Mouse (Mus musculus) neural tube, embryonic 12.5 days (tissue): Measurements from ENCODE around the gene Sh2d5. TPM values are rescaled to one million over a fixed set of nuclear protein-coding genes. Genes with fewer than 3 reads are reported as not detected.

ENCODE experiments used
- ATAC-seq: fragments of 200-750 bp; cut with Nextera tagmentation; 2 replicates; pipeline ENCODE4 v1.8.0; 2017; ENCODE audit warnings: low read depth, mild to moderate bottlenecking, moderate TSS enrichment, moderate library complexity; ENCODE audit not compliant: low FRiP score
- H3K27ac ChIP-seq: fragments of 300-500 bp; sonication (generic); 2 replicates; pipeline ENCODE4 v1.5.1; 2016
- H3K27me3 ChIP-seq: fragments of 300-500 bp; sonication (generic); replicated peaks from 2 replicates; pipeline ENCODE4 v1.6.1; 2016; ENCODE audit warnings: mild to moderate bottlenecking
- H3K36me3 ChIP-seq: fragments of 300-500 bp; sonication (generic); 2 replicates; pipeline ENCODE4 v1.6.1; 2016; ENCODE audit warnings: mild to moderate bottlenecking
- H3K4me1 ChIP-seq: fragments of 300-500 bp; sonication (generic); 2 replicates; pipeline ENCODE4 v1.6.1; 2016
- H3K4me2 ChIP-seq: fragments of 300-500 bp; sonication (generic); replicated peaks from 2 replicates; pipeline ENCODE4 v1.6.1; 2016; ENCODE audit warnings: mild to moderate bottlenecking
- H3K4me3 ChIP-seq: fragments of 300-500 bp; sonication (generic); 2 replicates; pipeline ENCODE4 v1.5.1; 2016
- H3K9ac ChIP-seq: fragments of 300-500 bp; sonication (generic); 2 replicates; pipeline ENCODE4 v1.6.1; 2016; ENCODE audit warnings: mild to moderate bottlenecking
- H3K9me3 ChIP-seq: fragments of 300-500 bp; sonication (generic); 2 replicates; pipeline ENCODE4 v1.6.1; 2016; ENCODE audit warnings: mild to moderate bottlenecking
- WGBS: fragments of 180-500 bp; shearing (Covaris S2); methylation state at CpG from one replicate; pipeline ENCODE4 v1.1.7; 2016; 5-methylcytosine and 5-hydroxymethylcytosine counted together
- polyA plus RNA-seq: library from polyadenylated mRNA; unstranded; fragments of >200 nt; fragmentation: Nextera tagmentation; extraction: Ambion mirVana; gene quantifications from 2 replicates; pipeline ENCODE4 v1.2.1, GENCODE M21; 2016

Gene Sh2d5
- 4.1 and 4.6 TPM in 2 replicates for polyA plus RNA-seq

DNA sequence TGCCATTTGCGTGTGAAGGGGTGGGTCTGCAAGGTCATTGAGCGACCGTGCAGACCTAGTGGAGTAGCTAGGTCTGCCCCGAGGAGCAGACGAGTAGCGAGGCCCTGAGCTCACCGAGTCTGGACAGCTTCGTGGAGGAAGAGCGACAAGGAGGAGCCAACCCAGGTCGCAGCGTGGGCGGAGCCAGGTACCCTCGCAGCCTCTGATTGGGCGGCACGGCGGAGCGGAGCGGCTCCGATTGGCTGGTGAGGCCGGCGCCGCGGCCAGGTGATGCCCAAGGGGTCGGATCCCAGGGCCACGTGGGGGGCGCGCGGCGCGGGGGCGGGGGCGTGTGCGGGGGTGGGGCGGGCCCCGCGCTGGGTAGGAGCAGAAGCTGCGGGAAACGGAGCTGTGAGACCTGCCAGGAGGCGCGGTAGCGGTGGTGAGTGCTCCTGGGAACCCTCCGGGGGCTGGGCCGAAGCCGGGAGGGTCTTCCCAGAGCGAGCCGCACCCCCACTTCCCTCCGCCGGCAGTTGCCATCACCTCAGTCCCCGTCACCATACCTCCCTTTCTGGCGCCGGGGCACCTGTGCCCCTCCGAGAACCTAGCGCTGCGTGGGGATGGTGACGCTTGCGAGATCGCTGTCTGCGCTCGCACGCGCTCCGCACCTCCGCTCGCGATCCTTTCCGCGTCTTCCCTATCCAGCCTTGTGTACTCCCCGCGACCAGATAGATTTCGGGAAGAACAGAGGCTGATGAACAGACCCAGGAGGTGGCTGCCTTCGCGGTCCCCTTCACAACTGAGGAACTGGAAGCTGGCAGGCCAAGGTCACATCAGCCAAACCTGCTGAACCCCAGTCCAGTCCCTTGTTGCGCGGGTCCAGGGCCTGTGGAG, at the start of gene Sh2d5, which contains the start of gene Kif17:
Sh2d5 (plus strand) TSS at position 316 of the 873 bp plus-strand sequence.
Kif17 (plus strand) TSS at position 348 of the 873 bp plus-strand sequence.
- peaks cover 45% of the 10 kb centered on the region for H3K27me3 ChIP-seq
- under 1% methylated on average over 61 of the region's 74 CpGs for WGBS
- no peak within 1 kb of the TSS for H3K27ac ChIP-seq

DNA sequence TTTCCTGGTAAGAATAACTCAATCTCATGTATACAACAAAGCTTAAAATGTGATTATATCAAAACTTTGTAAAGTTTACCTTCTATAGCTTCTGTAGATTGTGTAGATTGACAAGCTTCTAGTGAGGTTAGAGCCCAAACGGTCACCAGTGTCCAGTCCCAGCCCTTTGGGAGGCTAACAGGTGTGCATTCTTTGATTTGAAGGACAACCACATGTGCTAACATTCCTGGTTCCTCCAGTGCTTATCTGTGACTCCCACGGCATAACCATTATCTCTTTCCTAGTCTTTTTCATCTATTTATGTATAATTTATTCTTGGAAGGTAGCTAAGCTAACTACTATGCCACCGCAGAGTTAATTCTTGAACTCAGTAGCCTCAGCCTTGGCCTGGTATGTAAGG, 49.4 kb upstream of the Sh2d5 start:
- no peaks in the 10 kb centered on the region for H3K27me3 ChIP-seq
- H3K4me2 ChIP-seq, result no peak overlapping the region
- H3K4me3 ChIP-seq, result no peak overlapping the region
- H3K4me1 ChIP-seq, result no peaks in the 10 kb centered on the region
- no peak for ATAC-seq
- H3K9ac ChIP-seq, result no peak overlapping the region
- peaks cover 87% of the 10 kb centered on the region for H3K36me3 ChIP-seq
- H3K9me3 ChIP-seq, result no peaks in the 10 kb centered on the region
- no peak overlapping the region for H3K27ac ChIP-seq
- 95% methylated on average over 3 of the region's 3 CpGs for WGBS

More for the DNA sequence above, at the start of gene Sh2d5, which contains the start of gene Kif17:
- ATAC-seq, result peak; percentile 90
- Histone ChIP-seq H3K9me3 (no peaks in the 10 kb centered on the region), H3K4me2 (peak within 1 kb of the TSS; percentile 95), H3K36me3 (peaks cover 19% of the 10 kb centered on the region), H3K9ac (peak within 1 kb of the TSS; percentile 68), H3K4me3 (peak within 1 kb of the TSS; percentile 51), H3K4me1 (peaks cover 36% of the 10 kb centered on the region)

DNA sequence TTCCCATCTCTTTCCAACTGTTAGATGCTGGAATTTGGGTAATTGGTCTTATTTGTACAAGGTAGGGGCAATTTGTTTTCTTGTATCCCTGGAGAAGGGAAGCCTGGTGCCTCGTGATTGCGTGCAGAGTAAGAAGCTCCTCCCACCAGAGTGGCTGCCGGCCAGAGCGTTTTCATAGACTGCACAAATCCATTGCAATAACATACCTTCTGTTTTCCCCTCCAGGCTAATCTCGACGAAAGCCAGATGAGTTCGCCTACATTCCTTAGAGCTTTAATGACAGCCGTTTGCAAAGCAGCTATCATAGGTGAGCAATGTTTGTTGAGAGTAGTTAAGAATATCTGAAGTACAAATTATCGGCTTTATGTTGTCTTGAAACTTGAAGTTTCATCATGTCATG, 48.5 kb upstream of the Sh2d5 start:
- Histone ChIP-seq H3K4me1 (no peaks in the 10 kb centered on the region), H3K9ac (no peak overlapping the region), H3K36me3 (peaks cover 82% of the 10 kb centered on the region), H3K4me2 (no peak overlapping the region), H3K9me3 (no peaks in the 10 kb centered on the region), H3K27me3 (no peaks in the 10 kb centered on the region), H3K4me3 (no peak overlapping the region), H3K27ac (no peak overlapping the region)
- WGBS, result 89% methylated on average over 9 of the region's 9 CpGs
- ATAC-seq, result no peak

DNA sequence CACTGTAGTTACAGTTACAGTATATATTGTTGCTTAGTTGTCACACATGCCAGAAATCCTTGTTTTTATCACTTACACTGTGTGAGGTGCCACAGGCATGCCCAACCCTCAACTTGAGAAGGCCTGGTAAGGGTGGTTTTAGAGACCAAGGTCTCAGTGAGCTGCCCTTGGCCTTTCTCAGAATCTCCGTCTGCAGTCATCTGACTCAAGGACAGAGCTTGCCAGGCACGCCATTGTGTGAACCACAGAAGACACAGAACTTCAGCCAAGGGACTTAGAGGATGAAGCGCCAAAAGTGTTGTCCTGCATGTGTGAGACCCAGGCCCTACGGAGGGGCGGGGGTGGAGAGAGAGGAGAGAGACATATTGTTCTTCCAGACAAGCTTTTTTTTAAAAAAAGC, 40.1 kb upstream of the Sh2d5 start:
- 96% methylated on average over 5 of the region's 5 CpGs for WGBS

DNA sequence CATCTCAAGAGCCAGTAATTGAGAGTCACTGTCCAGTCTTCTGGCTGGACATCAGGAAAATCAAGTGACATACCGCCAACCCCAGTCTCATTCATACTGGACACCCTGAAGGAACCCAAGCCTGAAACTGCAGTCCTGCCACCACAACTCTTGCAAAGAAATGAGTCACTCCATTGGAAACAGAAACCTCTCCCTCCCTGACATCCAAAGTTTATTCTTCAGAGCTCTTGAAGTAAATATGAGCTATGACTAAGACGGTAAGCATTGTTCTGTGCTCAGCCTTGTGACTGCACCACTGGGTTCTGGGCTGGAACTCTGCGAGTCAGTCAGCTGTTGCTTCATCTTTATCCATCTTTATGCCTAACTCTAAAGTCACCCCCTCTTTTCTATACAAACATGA, 36.3 kb upstream of the Sh2d5 start:
- Histone ChIP-seq H3K9me3 (no peaks in the 10 kb centered on the region), H3K36me3 (peaks cover 14% of the 10 kb centered on the region), H3K4me3 (no peak overlapping the region), H3K27me3 (no peaks in the 10 kb centered on the region), H3K4me2 (no peak overlapping the region), H3K4me1 (peaks cover 16% of the 10 kb centered on the region), H3K27ac (no peak overlapping the region), H3K9ac (no peak overlapping the region)
- ATAC-seq, result no peak
- WGBS, result 91% methylated on average over 3 of the region's 3 CpGs

More for the DNA sequence above, 40.1 kb upstream of the Sh2d5 start:
- no peak overlapping the region for H3K9ac ChIP-seq
- H3K4me2 ChIP-seq, result no peak overlapping the region
- ATAC-seq, result no peak
- H3K9me3 ChIP-seq, result no peaks in the 10 kb centered on the region
- H3K4me1 ChIP-seq, result no peaks in the 10 kb centered on the region
- no peak overlapping the region for H3K4me3 ChIP-seq
- H3K36me3 ChIP-seq, result peaks cover 41% of the 10 kb centered on the region
- H3K27me3 ChIP-seq, result no peaks in the 10 kb centered on the region
- no peak overlapping the region for H3K27ac ChIP-seq

DNA sequence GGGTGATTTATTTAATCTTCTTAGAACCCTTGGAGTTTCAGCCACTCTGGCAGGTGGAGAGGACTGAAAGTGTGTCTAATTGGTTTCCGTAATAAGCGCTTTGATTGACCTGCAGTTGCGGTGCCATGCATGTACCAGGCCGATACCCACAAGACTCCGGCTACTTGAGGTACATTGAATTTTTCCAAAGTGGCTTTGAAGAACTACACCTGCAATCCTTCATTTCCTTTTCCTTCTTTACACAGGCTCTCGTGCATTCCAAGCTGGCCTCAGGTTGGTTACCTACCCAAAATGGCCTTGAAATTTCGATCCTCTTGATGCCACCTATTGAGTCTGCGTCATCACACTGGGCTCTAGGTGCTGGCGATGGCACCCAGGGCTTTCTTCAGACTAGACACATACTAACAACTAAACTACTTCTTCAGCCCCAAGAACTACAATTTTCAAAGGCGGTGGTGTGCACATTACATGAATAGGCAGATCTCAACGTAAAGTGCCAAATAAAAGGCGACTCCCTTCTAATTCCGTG, 34.5 kb upstream of the Sh2d5 start:
- no peak for ATAC-seq
- H3K4me2 ChIP-seq, result peak overlapping the region; percentile 71
- peak overlapping the region; percentile 98 for H3K27ac ChIP-seq
- H3K9ac ChIP-seq, result peak overlapping the region; percentile 96
- no peaks in the 10 kb centered on the region for H3K36me3 ChIP-seq
- WGBS, result 48% methylated on average over 13 of the region's 13 CpGs
- H3K4me3 ChIP-seq, result peak overlapping the region; percentile 99
- H3K9me3 ChIP-seq, result no peaks in the 10 kb centered on the region
- no peaks in the 10 kb centered on the region for H3K27me3 ChIP-seq
- H3K4me1 ChIP-seq, result peaks cover 27% of the 10 kb centered on the region

DNA sequence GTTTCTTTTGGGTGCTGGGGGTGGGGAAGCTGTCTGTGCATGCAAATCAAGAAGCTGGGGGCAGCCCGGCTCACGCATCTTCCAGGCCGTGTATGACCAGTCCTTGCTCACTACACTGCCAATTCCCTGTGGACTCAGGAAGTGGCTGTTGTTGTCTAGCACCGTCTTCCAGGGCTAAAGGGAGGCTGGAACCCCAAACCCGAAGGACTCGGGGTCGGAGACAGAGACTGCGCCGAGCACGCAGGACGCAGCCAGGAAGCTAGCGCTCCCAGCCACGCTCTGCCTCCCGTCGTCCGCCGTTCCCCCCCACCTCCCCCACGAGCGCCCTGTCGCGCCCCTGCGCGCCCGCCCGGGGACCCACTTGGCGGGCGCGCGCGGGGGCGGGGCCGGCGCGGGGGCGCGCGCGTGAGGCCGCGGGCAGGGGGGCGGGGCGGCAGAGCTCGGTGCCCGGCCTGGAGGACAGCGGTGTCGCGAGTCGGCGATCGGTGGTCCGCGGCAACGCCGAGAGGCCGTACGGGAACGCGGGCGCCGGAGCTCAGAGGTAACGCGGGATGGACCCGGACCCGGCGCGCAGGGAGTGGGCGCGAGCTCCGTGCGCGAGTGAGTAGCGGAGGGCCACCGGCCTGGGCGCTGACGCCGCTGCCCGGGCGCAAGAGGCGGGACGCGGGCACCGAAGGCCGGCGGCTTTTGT, 33.9 kb upstream of the Sh2d5 start, which contains the start of gene Hp1bp3:
Hp1bp3 (plus strand) TSS at position 97 of the 691 bp plus-strand sequence.
- peak; percentile 85 for ATAC-seq
- no peaks in the 10 kb centered on the region for H3K36me3 ChIP-seq
- H3K4me3 ChIP-seq, result peak within 1 kb of the TSS; percentile 99
- no peaks in the 10 kb centered on the region for H3K9me3 ChIP-seq
- peaks cover 27% of the 10 kb centered on the region for H3K4me1 ChIP-seq
- peak within 1 kb of the TSS; percentile 71 for H3K4me2 ChIP-seq
- H3K27me3 ChIP-seq, result no peaks in the 10 kb centered on the region
- peak within 1 kb of the TSS; percentile 98 for H3K27ac ChIP-seq
- H3K9ac ChIP-seq, result peak within 1 kb of the TSS; percentile 96
- WGBS, result under 1% methylated on average over 76 of the region's 84 CpGs

DNA sequence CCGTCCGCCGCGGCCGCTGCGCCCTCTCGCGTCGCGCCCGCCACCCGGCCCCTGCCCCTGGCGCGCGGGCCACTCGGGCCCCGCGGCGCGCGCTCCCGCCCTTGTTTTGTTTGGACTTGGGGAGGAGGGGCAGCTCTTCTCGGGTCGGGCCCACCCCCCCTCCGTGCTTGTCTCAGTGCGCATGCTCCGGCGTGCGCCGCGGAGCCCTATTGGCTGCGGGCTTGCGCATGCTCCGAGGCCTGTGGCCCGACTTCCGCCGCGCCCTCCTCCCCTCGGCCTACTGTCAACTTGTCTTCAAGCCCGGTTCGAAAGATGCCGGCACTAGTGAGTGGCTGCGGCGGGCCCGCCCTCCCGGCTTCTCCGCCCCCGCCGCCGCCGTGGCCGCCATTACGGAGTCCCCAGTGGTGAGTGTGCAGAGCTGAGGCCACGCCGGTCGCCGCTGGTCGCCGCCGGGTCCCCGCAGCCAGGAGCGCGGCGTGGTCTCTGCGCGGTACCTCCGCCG, 33.3 kb upstream of the Sh2d5 start:
- Histone ChIP-seq H3K4me3 (peak overlapping the region; percentile 99), H3K27ac (peak overlapping the region; percentile 98), H3K27me3 (no peaks in the 10 kb centered on the region), H3K4me2 (peak overlapping the region; percentile 71), H3K9ac (peak overlapping the region; percentile 96), H3K36me3 (no peaks in the 10 kb centered on the region), H3K9me3 (no peaks in the 10 kb centered on the region), H3K4me1 (peaks cover 27% of the 10 kb centered on the region)
- under 1% methylated on average over 60 of the region's 68 CpGs for WGBS
- ATAC-seq, result peak; percentile 96

DNA sequence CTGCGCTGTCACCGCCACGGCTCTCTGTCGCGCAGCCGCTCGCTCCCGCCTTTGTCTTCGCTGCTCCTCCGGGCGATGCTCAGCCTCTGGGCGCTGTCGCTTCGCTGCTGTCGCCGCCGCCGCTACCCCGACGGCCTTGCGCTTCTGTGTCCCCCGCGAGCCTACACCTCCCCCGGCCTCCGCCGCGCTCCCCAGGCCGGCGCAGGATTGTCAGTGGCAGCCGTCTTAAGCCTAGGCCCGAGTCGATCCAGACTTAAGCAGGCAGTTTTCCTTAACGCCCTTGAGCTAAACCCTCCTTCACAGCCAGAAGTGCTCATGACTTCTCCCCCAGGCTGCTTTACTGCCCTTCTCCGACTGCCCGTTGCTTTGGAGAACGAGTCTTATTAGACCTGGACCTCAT, 32.8 kb upstream of the Sh2d5 start:
- Histone ChIP-seq H3K4me1 (peaks cover 27% of the 10 kb centered on the region), H3K9me3 (no peaks in the 10 kb centered on the region), H3K27me3 (no peaks in the 10 kb centered on the region), H3K36me3 (peaks cover 4% of the 10 kb centered on the region; the same call in 1 of the 2 replicates), H3K27ac (peak overlapping the region; percentile 98; the same call in 1 of the 2 replicates), H3K4me3 (peak overlapping the region; percentile 99), H3K9ac (peak overlapping the region; percentile 96), H3K4me2 (peak overlapping the region; percentile 71)
- under 1% methylated on average over 33 of the region's 36 CpGs for WGBS
- ATAC-seq, result peak; percentile 14

DNA sequence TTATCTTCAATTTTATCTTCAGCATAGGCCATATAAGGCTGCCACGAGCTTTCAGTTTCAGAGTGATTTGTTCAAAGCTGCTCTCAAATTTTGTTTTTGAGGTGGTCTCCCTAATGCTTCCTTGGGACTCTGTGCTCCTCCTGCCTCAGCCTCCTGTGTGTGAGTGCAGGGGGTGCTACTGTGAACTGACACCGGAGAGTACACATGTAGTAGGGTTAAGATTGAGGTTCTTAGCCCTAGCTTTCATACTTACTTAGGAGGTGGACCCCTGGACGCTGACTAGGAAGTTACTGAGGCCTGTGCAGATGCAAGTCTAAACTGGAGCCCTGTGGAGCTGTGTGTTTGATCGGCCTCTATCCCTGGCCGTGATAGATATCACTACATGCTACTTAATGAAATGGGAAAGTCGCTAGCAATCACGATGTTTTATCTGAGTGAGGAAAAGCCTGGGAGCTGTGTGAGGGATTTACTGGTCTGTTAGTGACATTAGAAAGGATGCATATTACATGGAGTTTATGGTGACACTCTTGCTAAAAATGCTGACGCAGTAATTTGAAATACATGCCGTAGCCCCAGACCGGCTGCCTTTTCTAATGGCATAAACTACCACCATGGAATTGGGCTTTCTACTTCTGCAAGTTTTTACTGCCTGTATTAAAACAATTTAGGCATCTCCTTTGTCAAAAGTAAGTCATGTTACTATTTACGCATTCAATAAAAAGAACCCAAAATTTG, 32.1 kb upstream of the Sh2d5 start:
- no peak for ATAC-seq
- no peak overlapping the region for H3K27ac ChIP-seq
- peaks cover 11% of the 10 kb centered on the region for H3K36me3 ChIP-seq
- H3K4me2 ChIP-seq, result peak overlapping the region; percentile 71
- 84% methylated on average over 11 of the region's 11 CpGs for WGBS
- H3K9ac ChIP-seq, result peak overlapping the region; percentile 96
- H3K9me3 ChIP-seq, result no peaks in the 10 kb centered on the region
- H3K4me1 ChIP-seq, result peaks cover 27% of the 10 kb centered on the region
- H3K27me3 ChIP-seq, result no peaks in the 10 kb centered on the region
- H3K4me3 ChIP-seq, result peak overlapping the region; percentile 99

DNA sequence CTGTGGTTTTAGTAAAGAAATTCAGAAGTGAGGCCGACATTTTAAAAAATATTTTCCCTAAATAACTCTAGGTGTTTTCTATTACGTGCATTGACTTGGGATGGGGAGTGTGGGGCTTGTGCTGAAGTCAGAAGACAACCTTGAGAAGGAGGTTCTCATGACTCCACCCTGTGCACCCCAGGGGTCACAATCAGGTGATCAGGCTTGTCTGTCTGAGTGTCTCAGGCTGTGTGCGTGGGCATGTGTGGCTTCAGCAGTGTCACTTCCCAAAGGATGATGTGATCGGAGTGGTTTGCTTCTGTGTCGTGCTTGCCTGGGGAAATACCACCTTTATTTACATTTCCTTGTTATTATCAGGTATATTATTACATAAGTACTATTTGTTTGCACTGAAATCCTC, 30.9 kb upstream of the Sh2d5 start:
- Histone ChIP-seq H3K36me3 (peaks cover 23% of the 10 kb centered on the region), H3K4me1 (peaks cover 27% of the 10 kb centered on the region)

More for the DNA sequence above, 30.9 kb upstream of the Sh2d5 start:
- no peak overlapping the region for H3K27ac ChIP-seq
- WGBS, result 91% methylated on average over 5 of the region's 5 CpGs
- H3K4me3 ChIP-seq, result no peak overlapping the region
- H3K27me3 ChIP-seq, result no peaks in the 10 kb centered on the region
- 0 out of 2 replicates have a peak overlapping the region, but pooled peaks have one; percentile 9 for H3K9ac ChIP-seq
- peak overlapping the region; percentile 71; the same call in 1 of the 2 replicates for H3K4me2 ChIP-seq
- no peaks in the 10 kb centered on the region for H3K9me3 ChIP-seq
- ATAC-seq, result no peak
